Mouse (Mus musculus) olfactory bulb, adult 2 months (tissue): ENCODE results near the gene Ncor1. TPM values are rescaled to one million over a fixed set of nuclear protein-coding genes. Genes with fewer than 3 reads are reported as not detected.
"Not testable (repeated sequence)": the region's sequence is repeated elsewhere in the genome, so short reads cannot be mapped to it uniquely, and the experiment has no call there.

Source experiments
- H3K27ac ChIP-seq: fragments of 200-500 bp; 2 replicates; pipeline ENCODE4 v1.5.1; 2012; ENCODE audit warnings: low read depth, low read length; ENCODE audit not compliant: insufficient read depth
- H3K4me1 ChIP-seq: fragments of 200-500 bp; 2 replicates; pipeline ENCODE4 v1.6.1; 2012; ENCODE audit warnings: low read length; ENCODE audit not compliant: control insufficient read depth, insufficient read depth
- H3K4me3 ChIP-seq: fragments of 200-500 bp; 2 replicates; pipeline ENCODE4 v1.5.1; 2012; ENCODE audit warnings: mild to moderate bottlenecking, low read depth, low read length, moderate library complexity; ENCODE audit not compliant: insufficient read depth
- CTCF ChIP-seq: fragments of 200-500 bp; IDR thresholded peaks from 2 replicates; pipeline ENCODE4 v1.5.1; 2012; ENCODE audit warnings: low read depth, mild to moderate bottlenecking, low read length, moderate library complexity; ENCODE audit not compliant: insufficient read depth
- POLR2A ChIP-seq: fragments of 200-500 bp; IDR thresholded peaks from 2 replicates; pipeline ENCODE4 v1.6.1; 2012; ENCODE audit warnings: mild to moderate bottlenecking, low read depth, low read length, moderate library complexity; ENCODE audit not compliant: insufficient read depth
- WGBS: fragments of 180-500 bp; shearing (Covaris S2); methylation state at CpG from one replicate; pipeline ENCODE4 v1.1.7; 2018; 5-methylcytosine and 5-hydroxymethylcytosine counted together
- polyA plus RNA-seq: library from polyadenylated mRNA; stranded (reverse); fragments of >200 nt; gene quantifications from 2 replicates; pipeline ENCODE4 v1.2.4, GENCODE M21; 2012; ENCODE audit warnings: low replicate concordance; ENCODE audit not compliant: missing spikeins, insufficient read depth, insufficient read length

The Ncor1 gene
- polyA plus RNA-seq, 1 experiment, result 538 TPM

DNA sequence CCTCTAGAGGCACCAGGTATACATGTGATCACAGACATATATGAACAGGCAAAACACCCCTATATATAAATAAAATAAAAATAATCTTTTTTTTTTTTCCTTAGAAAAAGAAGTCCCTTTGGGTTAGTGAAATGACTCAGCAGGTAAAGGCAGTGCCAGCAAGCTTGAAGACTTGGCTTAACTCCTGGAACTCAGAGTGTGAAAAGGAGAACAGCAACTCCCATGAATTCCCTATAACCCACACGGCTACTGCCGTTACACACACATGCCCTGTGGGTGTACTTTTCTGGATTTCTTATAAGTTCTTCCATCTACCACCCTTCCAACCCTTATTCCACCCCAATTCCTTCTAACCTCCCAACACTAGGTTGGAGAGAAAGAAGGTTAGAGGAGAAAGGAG, 152.5 kb downstream of the Ncor1 start:
- TF ChIP-seq POLR2A (no peak), CTCF (no peak)
- 53% methylated on average over 2 of the region's 2 CpGs for WGBS
- H3K4me3 ChIP-seq, result no peak overlapping the region
- peaks cover 5% of the 10 kb centered on the region; the same call in 1 of the 2 replicates for H3K4me1 ChIP-seq
- H3K27ac ChIP-seq, result no peak overlapping the region

GRCm38 (mm10) chr11:62298883-62299282, 159.5 kb downstream of the Ncor1 start:
- H3K4me1 ChIP-seq, result 0 out of 2 replicates have a peak, but pooled peaks cover 2% of the 10 kb centered on the region
- 84% methylated on average over 6 of the region's 6 CpGs for WGBS
- H3K4me3 ChIP-seq, result no peak overlapping the region
- TF ChIP-seq POLR2A (no peak), CTCF (no peak)
- no peak overlapping the region for H3K27ac ChIP-seq

- Histone ChIP-seq H3K4me1 (no peaks in the 10 kb centered on the region), H3K4me3 (no peak overlapping the region), H3K27ac (no peak overlapping the region)
- 74% methylated on average over 2 of the region's 2 CpGs for WGBS
- no peak for TF ChIP-seq CTCF
- TF ChIP-seq POLR2A, result no peak
Observed at GRCm38 (mm10) chr11:62294121-62294520, 164.2 kb downstream of the Ncor1 start.

GRCm38 (mm10) chr11:62287700-62288099, 170.6 kb downstream of the Ncor1 start:
- WGBS, result 100% methylated on average over 1 of the region's 1 CpGs
- Histone ChIP-seq H3K27ac (no peak overlapping the region), H3K4me3 (no peak overlapping the region), H3K4me1 (0 out of 2 replicates have a peak, but pooled peaks cover 2% of the 10 kb centered on the region)
- no peak for TF ChIP-seq POLR2A
- no peak for TF ChIP-seq CTCF

DNA sequence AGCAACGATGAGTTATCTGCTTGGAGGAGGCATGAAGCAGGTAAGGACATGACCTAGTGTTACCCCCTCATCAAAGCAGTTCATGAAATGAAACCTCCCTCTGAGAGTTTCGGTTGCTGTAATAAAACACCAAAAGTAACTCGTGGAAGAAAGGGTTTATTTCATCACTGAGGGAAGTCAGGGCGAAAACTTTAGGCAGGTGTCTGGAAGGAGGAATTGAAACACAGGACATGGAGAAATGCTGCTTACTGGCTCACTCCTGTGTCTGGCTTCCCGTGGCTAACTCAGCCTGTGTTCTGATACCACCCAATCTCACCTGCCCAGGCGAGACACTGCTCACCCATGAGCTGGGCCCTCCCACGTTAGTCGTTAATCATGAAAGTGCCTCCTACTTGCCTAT, 173.3 kb downstream of the Ncor1 start:
- no peak for TF ChIP-seq CTCF
- no peak for TF ChIP-seq POLR2A
- Histone ChIP-seq H3K4me1 (0 out of 2 replicates have a peak, but pooled peaks cover 2% of the 10 kb centered on the region), H3K27ac (no peak overlapping the region), H3K4me3 (no peak overlapping the region)
- 88% methylated on average over 8 of the region's 8 CpGs for WGBS

GRCm38 (mm10) chr11:62284020-62284419, 174.3 kb downstream of the Ncor1 start:
- not testable (repeated sequence) for H3K4me3 ChIP-seq, H3K27ac ChIP-seq, H3K4me1 ChIP-seq
- WGBS, result 92% methylated on average over 3 of the region's 3 CpGs

DNA sequence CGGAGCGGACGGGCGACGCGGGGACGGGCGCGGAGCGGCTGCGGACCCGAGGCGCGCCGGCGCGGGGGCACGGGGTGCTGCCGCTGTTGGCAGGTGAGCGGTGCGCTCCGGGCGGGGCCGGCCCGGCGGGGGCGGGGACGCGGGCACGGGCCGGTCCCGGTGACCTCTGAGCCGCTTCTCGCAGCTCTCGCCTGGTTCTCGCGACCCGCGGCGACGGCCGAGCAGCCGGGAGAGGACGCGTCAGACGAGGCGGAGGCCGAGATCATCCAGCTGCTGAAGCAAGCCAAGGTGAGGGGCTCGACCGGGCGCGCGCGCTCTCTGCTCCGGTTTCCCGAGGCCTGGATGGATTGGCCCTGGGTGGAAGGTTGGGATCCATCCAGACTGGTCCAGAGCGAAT, 176.7 kb downstream of the Ncor1 start:
- WGBS, result under 1% methylated on average over 42 of the region's 57 CpGs
- no peak for TF ChIP-seq CTCF
- 0 out of 2 replicates have a peak, but pooled peaks cover 2% of the 10 kb centered on the region for H3K4me1 ChIP-seq
- peak overlapping the region; percentile 60; the same call in 1 of the 2 replicates for H3K27ac ChIP-seq
- H3K4me3 ChIP-seq, result peak overlapping the region; percentile 90

- under 1% methylated on average over 68 of the region's 68 CpGs for WGBS
- H3K4me3 ChIP-seq, result peak within 1 kb of the TSS; percentile 90
- TF ChIP-seq POLR2A (peak; percentile 97), CTCF (0 out of 2 replicates have a peak, but pooled peaks have one; percentile 9)
- H3K27ac ChIP-seq, result peak within 1 kb of the TSS; percentile 96
- H3K4me1 ChIP-seq, result 0 out of 2 replicates have a peak, but pooled peaks cover 2% of the 10 kb centered on the region
Observed at GRCm38 (mm10) chr11:62280675-62281600, 177.4 kb downstream of the Ncor1 start, which contains the start of the genes Zswim7 and Ttc19. Zswim7 (minus strand) TSS chr11:62281375. Ttc19 (plus strand) TSS chr11:62281473.

- TF ChIP-seq CTCF (0 out of 2 replicates have a peak, but pooled peaks have one; percentile 37), POLR2A (no peak)
- Histone ChIP-seq H3K4me3 (no peak overlapping the region), H3K4me1 (0 out of 2 replicates have a peak, but pooled peaks cover under 1% of the 10 kb centered on the region), H3K27ac (no peak overlapping the region)
- 25% methylated on average over 5 of the region's 5 CpGs for WGBS
Observed at GRCm38 (mm10) chr11:62278027-62278426, 180.3 kb downstream of the Ncor1 start.
